In genomic region chr2:18051026-18051830, GRCm38 (mm10) we compare ENCODE assay signal across 9 mouse cellular contexts. TPM values are rescaled to one million over a fixed set of nuclear protein-coding genes. Genes with fewer than 3 reads are reported as not detected.
DNase-seq lines count a peak whose midpoint lies in the region; ATAC-seq lines count a peak whose summit lies in the region.
"Had no signal": no experiment of that assay in that cellular context is flagged by ENCODE, and none has a peak within 500 bp of the region (broad histone marks: within the 10 kb centered on the region; RNA-seq: fewer than 3 reads in every experiment).

No protein-coding gene starts in this region.

- peak overlapping the region; percentile 57; the same call in 1 of the 2 replicates for H3K27ac ChIP-seq in kidney, embryonic 16.5 days (ENCODE audit: low read length)
- peak overlapping the region; percentile 100 for H3K27ac ChIP-seq in forebrain, embryonic 12.5 days
- peak overlapping the region; percentile 43; the same call in 1 of the 2 replicates for H3K27ac ChIP-seq in limb, embryonic 11.5 days (replicated peaks; ENCODE audit: low read depth, low read length)
- H3K27ac ChIP-seq in neural tube, embryonic 14.5 days (ENCODE audit: low read depth, low read length), result peak overlapping the region; percentile 99; the same call in 1 of the 2 replicates

- no peaks in the 10 kb centered on the region for H3K27me3 ChIP-seq in kidney, embryonic 16.5 days (ENCODE audit: insufficient read depth, low read length)
- no peaks in the 10 kb centered on the region for H3K27me3 ChIP-seq in forebrain, embryonic 12.5 days
- H3K27me3 ChIP-seq in limb, embryonic 11.5 days (ENCODE audit: control insufficient read depth, insufficient read depth, low read length), result no peaks in the 10 kb centered on the region
- no peaks in the 10 kb centered on the region for H3K27me3 ChIP-seq in neural tube, embryonic 14.5 days (ENCODE audit: control insufficient read depth, insufficient read depth, low read length)

- H3K36me3 ChIP-seq in kidney, embryonic 16.5 days (ENCODE audit: insufficient read depth, low read length), result no peaks in the 10 kb centered on the region
- no peaks in the 10 kb centered on the region for H3K36me3 ChIP-seq in forebrain, embryonic 12.5 days (replicated peaks)
- H3K36me3 ChIP-seq in limb, embryonic 11.5 days (ENCODE audit: control insufficient read depth, insufficient read depth, low read length), result no peaks in the 10 kb centered on the region
- H3K36me3 ChIP-seq in neural tube, embryonic 14.5 days (ENCODE audit: control insufficient read depth, insufficient read depth, low read length), result no peaks in the 10 kb centered on the region

- H3K9ac ChIP-seq in kidney, embryonic 16.5 days (replicated peaks; ENCODE audit: low read length), result peak overlapping the region; percentile 53
- peak overlapping the region; percentile 100 for H3K9ac ChIP-seq in forebrain, embryonic 12.5 days
- 0 out of 2 replicates have a peak overlapping the region, but pooled peaks have one; percentile 35 for H3K9ac ChIP-seq in limb, embryonic 11.5 days (ENCODE audit: low read length)
- peak overlapping the region; percentile 46; the same call in 1 of the 2 replicates for H3K9ac ChIP-seq in neural tube, embryonic 14.5 days (replicated peaks; ENCODE audit: low read depth, low read length)

- no peak for DNase-seq in kidney, postnatal 10 days
- DNase-seq in limb, embryonic 11.5 days (ENCODE audit: low spot score), result peak; percentile 40
- DNase-seq in cerebellum, adult 9-10 months, result no peak
- no peak for DNase-seq in thymus, postnatal 10 days (ENCODE audit: low spot score in 2 of 2)

- H3K9me3 ChIP-seq in kidney, embryonic 16.5 days (ENCODE audit: low read length), result no peaks in the 10 kb centered on the region
- H3K9me3 ChIP-seq in forebrain, embryonic 12.5 days, result no peaks in the 10 kb centered on the region
- H3K9me3 ChIP-seq in limb, embryonic 11.5 days (ENCODE audit: control insufficient read depth, low read length), result no peaks in the 10 kb centered on the region
- H3K9me3 ChIP-seq in neural tube, embryonic 14.5 days (ENCODE audit: control insufficient read depth, low read length), result no peaks in the 10 kb centered on the region

- WGBS in kidney, embryonic 16.5 days, result 51% methylated on average over 11 of the region's 11 CpGs
- WGBS in forebrain, embryonic 12.5 days, result 3% methylated on average over 11 of the region's 11 CpGs
- 12% methylated on average over 11 of the region's 11 CpGs for WGBS in limb, embryonic 11.5 days
- WGBS in neural tube, embryonic 14.5 days, result 11% methylated on average over 11 of the region's 11 CpGs

- H3K4me1 ChIP-seq in kidney, embryonic 16.5 days (ENCODE audit: insufficient read depth, low read length), result peaks cover 37% of the 10 kb centered on the region
- H3K4me1 ChIP-seq in forebrain, embryonic 12.5 days, result peaks cover 50% of the 10 kb centered on the region
- peaks cover 16% of the 10 kb centered on the region for H3K4me1 ChIP-seq in limb, embryonic 11.5 days (ENCODE audit: control insufficient read depth, insufficient read depth, low read length)
- H3K4me1 ChIP-seq in neural tube, embryonic 14.5 days (ENCODE audit: control insufficient read depth, insufficient read depth, low read length), result peaks cover 13% of the 10 kb centered on the region; the same call in 1 of the 2 replicates

- no peak overlapping the region; the same call in 1 of the 2 replicates for H3K4me3 ChIP-seq in kidney, embryonic 16.5 days (ENCODE audit: low read length)
- H3K4me3 ChIP-seq in forebrain, embryonic 12.5 days (replicated peaks), result peak overlapping the region; percentile 100
- H3K4me3 ChIP-seq in limb, embryonic 11.5 days (ENCODE audit: low read depth, low read length), result no peak overlapping the region
- H3K4me3 ChIP-seq in neural tube, embryonic 14.5 days (ENCODE audit: low read depth, low read length), result peak overlapping the region; percentile 19; the same call in 1 of the 2 replicates

- no peak for ATAC-seq in kidney, embryonic 16.5 days (ENCODE audit: low FRiP score, low TSS enrichment)
- no peak for ATAC-seq in forebrain, embryonic 12.5 days (ENCODE audit: low FRiP score)
- ATAC-seq in limb, embryonic 11.5 days (ENCODE audit: insufficient number of reproducible peaks, low FRiP score, low TSS enrichment, low read depth), result no peak
- no peak for ATAC-seq in neural tube, embryonic 14.5 days (ENCODE audit: low read depth)
- no peak for ATAC-seq in erythroblast, adult 5-6 weeks (replicated peaks; ENCODE audit: low FRiP score, poor library complexity, severe bottlenecking)

- H3K4me2 ChIP-seq in kidney, embryonic 16.5 days (replicated peaks; ENCODE audit: low read depth, low read length), result peak overlapping the region; percentile 73
- peak overlapping the region; percentile 85 for H3K4me2 ChIP-seq in forebrain, embryonic 12.5 days
- H3K4me2 ChIP-seq in limb, embryonic 11.5 days (ENCODE audit: low read depth, severe bottlenecking), result peak overlapping the region; percentile 91
- peak overlapping the region; percentile 81 for H3K4me2 ChIP-seq in neural tube, embryonic 14.5 days (ENCODE audit: low read depth, low read length)

RNA-seq across cellular contexts. Expression of gene Skida1, which starts 2.4 kb away (rescaled TPM):
- polyA plus RNA-seq in kidney, embryonic 16.5 days (2015; fragmentation: Nextera tagmentation; extraction: Ambion mirVana), result 8.8 and 9.2 TPM in 2 replicates
- 26.3 and 26.4 TPM in 2 replicates for polyA plus RNA-seq in forebrain, embryonic 12.5 days (2016; fragmentation: Nextera tagmentation; extraction: Ambion mirVana)
- 11.7 and 13.8 TPM in 2 replicates for polyA plus RNA-seq in limb, embryonic 11.5 days (2014; fragmentation: Nextera tagmentation; extraction: Ambion mirVana)
- polyA plus RNA-seq in neural tube, embryonic 14.5 days (2014; fragmentation: Nextera tagmentation; extraction: Ambion mirVana), result 3.9 and 5.3 TPM in 2 replicates
- total RNA-seq in erythroblast, adult 5-6 weeks (2015; ENCODE audit: low replicate concordance), result not detected in 2 replicates
- total RNA-seq in erythroblast, adult 5-6 weeks (2017; ENCODE audit: low replicate concordance), result 0.42 and 0.51 TPM in 2 replicates
- total RNA-seq: hematopoietic stem cell, adult 5-6 weeks had no signal

RNA-seq across cellular contexts. Expression of gene Mllt10, which starts 3.8 kb away (rescaled TPM):
- 63.4 and 73.6 TPM in 2 replicates for polyA plus RNA-seq in kidney, embryonic 16.5 days (2015; fragmentation: Nextera tagmentation; extraction: Ambion mirVana)
- polyA plus RNA-seq in forebrain, embryonic 12.5 days (2016; fragmentation: Nextera tagmentation; extraction: Ambion mirVana), result 61.7 and 76.8 TPM in 2 replicates
- polyA plus RNA-seq in limb, embryonic 11.5 days (2014; fragmentation: Nextera tagmentation; extraction: Ambion mirVana), result 45.3 and 46.3 TPM in 2 replicates
- polyA plus RNA-seq in neural tube, embryonic 14.5 days (2014; fragmentation: Nextera tagmentation; extraction: Ambion mirVana), result 34.6 and 36.5 TPM in 2 replicates
- 20.8 and 27.4 TPM in 2 replicates for total RNA-seq in erythroblast, adult 5-6 weeks (2015; ENCODE audit: low replicate concordance)
- 18.1 and 18.3 TPM in 2 replicates for total RNA-seq in erythroblast, adult 5-6 weeks (2017; ENCODE audit: low replicate concordance)

RNA-seq across cellular contexts. Expression of gene A930004D18Rik, which starts 13.7 kb away (rescaled TPM):
- polyA plus RNA-seq in kidney, embryonic 16.5 days (2015; fragmentation: Nextera tagmentation; extraction: Ambion mirVana), result 14.1 and 16.2 TPM in 2 replicates
- polyA plus RNA-seq in forebrain, embryonic 12.5 days (2016; fragmentation: Nextera tagmentation; extraction: Ambion mirVana), result 20.9 and 22.0 TPM in 2 replicates
- 10.4 and 11.9 TPM in 2 replicates for polyA plus RNA-seq in limb, embryonic 11.5 days (2014; fragmentation: Nextera tagmentation; extraction: Ambion mirVana)
- polyA plus RNA-seq in neural tube, embryonic 14.5 days (2014; fragmentation: Nextera tagmentation; extraction: Ambion mirVana), result 8.2 and 8.6 TPM in 2 replicates
- total RNA-seq in erythroblast, adult 5-6 weeks (2015; ENCODE audit: low replicate concordance), result not detected in 2 replicates
- not detected in 2 replicates for total RNA-seq in erythroblast, adult 5-6 weeks (2017; ENCODE audit: low replicate concordance)
- total RNA-seq: hematopoietic stem cell, adult 5-6 weeks had no signal

RNA-seq across cellular contexts. Expression of gene H2al2a, which starts 54.5 kb away (rescaled TPM):
- polyA plus RNA-seq in kidney, embryonic 16.5 days (2015; fragmentation: Nextera tagmentation; extraction: Ambion mirVana), result not detected in 2 replicates
- polyA plus RNA-seq in forebrain, embryonic 12.5 days (2016; fragmentation: Nextera tagmentation; extraction: Ambion mirVana), result not detected in 2 replicates
- not detected in 2 replicates for polyA plus RNA-seq in limb, embryonic 11.5 days (2014; fragmentation: Nextera tagmentation; extraction: Ambion mirVana)
- not detected in 2 replicates for polyA plus RNA-seq in neural tube, embryonic 14.5 days (2014; fragmentation: Nextera tagmentation; extraction: Ambion mirVana)
- not detected in 2 replicates for total RNA-seq in erythroblast, adult 5-6 weeks (2015; ENCODE audit: low replicate concordance)
- not detected in 2 replicates for total RNA-seq in erythroblast, adult 5-6 weeks (2017; ENCODE audit: low replicate concordance)
- total RNA-seq: hematopoietic stem cell, adult 5-6 weeks had no signal

Comparison
In these comparisons a context has a peak if more than half of its experiments do, and no peak if none do; other contexts are left out.
1. H3K27ac ChIP-seq: peak in every context shown above with its lines; median percentile 100 in forebrain, embryonic 12.5 days; 99 in neural tube, embryonic 14.5 days; 57 in kidney, embryonic 16.5 days; 43 in limb, embryonic 11.5 days.
2. H3K4me3 ChIP-seq: peak in forebrain, embryonic 12.5 days (single experiment) and neural tube, embryonic 14.5 days (single experiment); none in kidney, embryonic 16.5 days (single experiment) and limb, embryonic 11.5 days (single experiment).
3. H3K9ac ChIP-seq: peak in every context shown above with its lines; median percentile 100 in forebrain, embryonic 12.5 days; 53 in kidney, embryonic 16.5 days; 46 in neural tube, embryonic 14.5 days; 35 in limb, embryonic 11.5 days.
4. Peak in every context shown above with its lines, with median percentiles within 50 percentile points of each other: H3K4me2 ChIP-seq.